Mouse (Mus musculus): ENCODE results near the gene Hsd17b12.

Hsd17b12 gene

DNA sequence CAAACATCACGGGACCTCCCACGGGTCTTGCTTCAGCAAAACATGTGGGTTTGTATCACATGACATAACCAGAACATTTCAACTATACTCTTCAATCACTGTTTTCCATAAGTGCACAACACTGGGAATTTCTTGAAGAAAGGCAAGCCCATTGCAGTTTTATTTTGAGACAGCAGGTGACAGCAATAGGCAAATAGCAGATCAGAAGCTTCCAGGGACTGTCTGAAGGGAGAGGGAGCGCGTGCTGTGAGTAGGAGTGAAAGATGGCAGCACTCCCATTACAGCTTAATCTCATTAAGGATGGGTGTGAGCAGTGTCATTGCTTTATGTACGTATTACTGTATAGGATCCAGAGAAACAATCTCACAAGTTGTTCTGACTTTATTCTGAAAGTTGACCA is 88.3 kb downstream of the Hsd17b12 start:
- no peak for DNase-seq (ENCODE audit: low spot score)

- DNase-seq (ENCODE audit: low spot score), result no peak
Measured at GRCm38 (mm10) chr2:94066540-94067135, 91.1 kb downstream of the Hsd17b12 start.

DNA sequence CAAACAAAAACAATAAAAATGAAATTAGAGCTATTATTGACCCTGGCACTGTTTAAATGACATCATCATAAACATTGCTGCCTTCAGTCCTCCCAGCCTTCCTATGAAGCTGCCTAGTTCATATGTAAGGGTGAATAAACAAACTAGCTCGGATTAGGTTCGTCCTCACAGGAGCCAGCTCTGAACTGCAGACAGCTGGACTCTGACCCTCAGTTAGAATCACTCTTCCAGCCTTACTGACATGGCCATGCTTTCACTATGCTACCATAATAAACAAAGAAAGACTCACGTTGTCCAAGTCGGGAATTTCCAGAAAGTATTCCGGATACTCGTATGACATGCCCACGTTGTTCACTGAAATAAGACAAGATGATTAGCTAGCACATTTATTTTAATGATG is 91.6 kb downstream of the Hsd17b12 start:
- no peak for DNase-seq (ENCODE audit: low spot score)

DNA sequence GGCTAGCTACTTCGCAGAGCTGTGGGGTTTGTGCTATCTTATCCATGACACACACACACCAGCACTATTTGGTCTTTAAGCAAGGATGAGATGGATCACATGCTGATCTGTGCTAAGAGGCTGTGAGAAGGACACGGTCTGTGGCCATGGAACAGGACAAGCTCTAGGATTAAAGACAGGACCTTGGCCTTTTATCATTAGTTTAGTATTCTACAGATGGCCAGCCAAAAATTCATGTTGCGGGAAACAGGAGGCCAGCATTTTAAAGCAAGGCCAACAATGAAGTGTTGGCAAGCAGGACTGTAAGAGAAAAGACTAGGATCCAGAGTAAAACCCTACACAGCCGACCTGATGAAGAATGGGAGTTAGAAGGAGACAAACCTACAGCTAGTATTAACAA is 95.0 kb downstream of the Hsd17b12 start:
- DNase-seq (ENCODE audit: low spot score), result no peak

DNA sequence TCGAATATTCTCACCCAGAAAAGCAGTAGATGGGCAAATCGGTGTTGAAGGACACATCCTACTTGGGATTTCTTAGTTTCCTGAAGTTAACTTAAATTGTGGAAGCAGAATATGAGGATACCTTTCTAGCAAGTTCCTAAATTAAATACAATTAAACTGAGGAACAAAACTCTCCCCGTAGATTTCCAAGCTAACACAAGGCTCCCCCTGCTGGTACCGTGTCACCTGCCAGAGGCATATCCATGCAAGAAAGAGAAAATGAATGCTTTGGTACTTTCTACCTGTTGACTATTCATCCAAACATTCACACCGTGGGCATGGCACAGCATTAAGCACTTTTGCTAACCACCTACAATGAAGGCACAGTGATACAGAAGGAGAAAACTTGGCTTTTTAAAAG is 98.3 kb downstream of the Hsd17b12 start:
- no peak for DNase-seq (ENCODE audit: low spot score)

DNA sequence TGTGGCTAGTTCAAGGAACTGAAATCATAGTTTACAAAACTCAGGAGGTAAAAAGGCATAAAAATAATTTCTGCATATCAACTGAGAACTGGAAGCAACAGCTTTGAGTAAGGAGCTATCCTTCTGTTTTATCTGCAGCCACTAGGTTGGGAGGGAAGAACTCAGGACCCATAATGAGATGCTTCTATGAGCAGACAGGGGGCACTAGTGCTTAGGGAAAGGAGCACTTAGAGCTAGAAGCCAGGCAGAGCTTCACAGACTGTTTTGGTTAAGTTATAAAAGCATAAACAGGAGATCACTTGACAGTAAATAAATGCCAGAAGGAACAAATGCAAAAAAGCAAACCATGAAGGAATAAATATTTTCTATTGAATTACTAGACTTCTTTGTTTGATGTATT is 103.0 kb downstream of the Hsd17b12 start:
- no peak for DNase-seq (ENCODE audit: low spot score)

DNA sequence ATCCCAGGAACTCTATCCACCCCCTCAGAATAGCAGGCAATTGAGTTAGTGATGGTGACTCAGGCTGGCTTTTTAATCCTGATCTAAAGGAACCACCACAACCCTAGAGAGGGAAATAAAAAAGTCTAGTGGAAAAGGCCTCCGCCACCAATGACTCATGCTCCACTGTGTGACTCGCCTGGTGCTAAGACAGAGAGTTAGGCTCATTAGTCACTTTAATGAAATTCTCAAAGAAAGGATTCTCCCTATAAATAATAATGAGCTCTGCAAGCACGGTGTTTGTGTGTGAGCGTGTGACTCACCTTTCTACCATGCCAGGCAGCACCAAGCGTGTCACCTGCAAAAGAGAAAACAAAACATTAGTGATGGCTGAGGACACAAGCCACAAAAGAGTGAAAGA is 105.8 kb downstream of the Hsd17b12 start:
- DNase-seq (ENCODE audit: low spot score), result no peak

DNA sequence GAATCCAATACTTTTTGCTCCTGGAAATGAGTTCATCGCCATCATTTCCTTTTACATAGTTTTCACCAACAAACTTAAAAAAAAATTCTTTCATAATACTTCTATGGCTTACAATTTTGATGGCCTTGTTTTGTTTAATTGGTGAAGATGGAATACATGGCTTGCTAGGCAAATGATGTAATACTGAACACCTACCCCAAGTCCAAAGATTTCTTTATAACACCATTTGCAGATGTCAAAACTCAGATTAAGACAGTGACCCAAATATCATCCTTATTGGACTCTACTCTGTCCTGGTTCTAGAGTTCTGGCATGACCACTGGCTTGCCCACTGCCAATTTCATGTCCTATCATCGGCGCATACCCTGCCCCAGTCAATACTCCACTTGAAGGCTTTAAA is 106.9 kb downstream of the Hsd17b12 start:
- DNase-seq (ENCODE audit: low spot score), result no peak

GRCm38 (mm10) chr2:94049471-94050176 is 108.1 kb downstream of the Hsd17b12 start:
- DNase-seq (ENCODE audit: low spot score), result no peak

GRCm38 (mm10) chr2:94048733-94049470 is 108.9 kb downstream of the Hsd17b12 start:
- no peak for DNase-seq (ENCODE audit: low spot score)

- no peak for DNase-seq (ENCODE audit: low spot score)
Measured at GRCm38 (mm10) chr2:94048271-94048670, 109.5 kb downstream of the Hsd17b12 start.

- DNase-seq (ENCODE audit: low spot score), result no peak
Measured at GRCm38 (mm10) chr2:94045411-94046090, 112.2 kb downstream of the Hsd17b12 start.

GRCm38 (mm10) chr2:94044174-94044573 is 113.6 kb downstream of the Hsd17b12 start:
- DNase-seq (ENCODE audit: low spot score), result no peak

- DNase-seq (ENCODE audit: low spot score), result no peak
Measured at GRCm38 (mm10) chr2:94043662-94044061, 114.1 kb downstream of the Hsd17b12 start.

GRCm38 (mm10) chr2:94042461-94042860 is 115.3 kb downstream of the Hsd17b12 start:
- DNase-seq (ENCODE audit: low spot score), result no peak

DNA sequence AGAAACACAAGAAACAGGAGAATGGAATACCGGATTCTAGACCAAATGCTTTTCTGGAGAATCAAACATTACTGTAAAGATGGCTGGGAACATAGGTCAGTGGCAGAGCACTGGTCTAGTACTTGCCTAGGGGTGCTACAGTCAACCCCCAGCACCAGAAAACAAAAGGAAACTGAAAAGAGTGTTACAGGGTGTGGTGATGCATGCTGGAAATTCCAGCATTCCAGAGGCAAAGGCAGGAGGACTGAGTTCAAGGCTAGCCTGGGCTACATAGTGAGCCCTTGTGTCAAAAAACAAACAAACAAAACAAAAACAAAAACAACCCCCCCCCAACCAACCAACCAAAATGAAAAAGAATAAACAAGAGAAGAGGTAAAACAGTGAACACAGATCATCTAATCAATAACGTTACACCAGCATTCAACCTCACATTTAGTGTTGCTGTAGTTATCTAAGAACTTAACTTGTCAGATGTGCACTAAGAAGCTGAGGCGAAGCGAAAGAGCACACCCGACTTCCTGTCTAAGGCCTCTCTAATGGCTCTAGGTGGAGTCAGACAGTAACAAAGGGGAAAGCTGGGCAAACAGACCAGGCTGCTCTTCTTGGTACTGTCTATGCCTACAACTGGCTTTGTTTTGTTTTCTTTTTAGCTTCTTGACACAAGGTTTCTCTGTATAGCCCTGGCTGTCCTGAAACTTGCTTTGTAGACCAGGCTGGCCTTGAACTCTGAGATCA is 117.2 kb downstream of the Hsd17b12 start:
- DNase-seq (ENCODE audit: low spot score), result no peak

GRCm38 (mm10) chr2:94035428-94036331 is 122.1 kb downstream of the Hsd17b12 start:
- DNase-seq (ENCODE audit: low spot score), result peak; percentile 18

- DNase-seq (ENCODE audit: low spot score), result no peak
Measured at GRCm38 (mm10) chr2:94030602-94031001, 127.2 kb downstream of the Hsd17b12 start.

DNA sequence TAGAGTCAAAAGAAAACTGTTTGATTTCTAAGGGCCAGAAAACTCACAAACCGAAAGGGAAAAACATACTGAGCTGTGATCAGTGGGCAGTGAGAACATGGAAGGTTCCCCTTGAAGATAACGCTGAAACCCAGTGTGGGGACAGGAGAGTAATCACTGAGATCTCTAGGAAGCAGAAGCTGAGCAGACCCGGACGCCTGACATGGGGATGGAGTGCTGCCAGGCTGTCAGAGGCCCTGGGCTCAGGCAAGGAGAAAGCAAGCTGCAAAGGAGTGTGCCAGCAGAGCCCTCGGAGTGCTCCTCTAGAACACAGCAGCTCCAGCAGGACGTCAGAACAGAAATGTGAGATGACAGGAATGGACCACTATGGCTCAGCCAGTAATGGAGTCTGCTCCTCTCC is 133.1 kb downstream of the Hsd17b12 start:
- DNase-seq (ENCODE audit: low spot score), result no peak

DNA sequence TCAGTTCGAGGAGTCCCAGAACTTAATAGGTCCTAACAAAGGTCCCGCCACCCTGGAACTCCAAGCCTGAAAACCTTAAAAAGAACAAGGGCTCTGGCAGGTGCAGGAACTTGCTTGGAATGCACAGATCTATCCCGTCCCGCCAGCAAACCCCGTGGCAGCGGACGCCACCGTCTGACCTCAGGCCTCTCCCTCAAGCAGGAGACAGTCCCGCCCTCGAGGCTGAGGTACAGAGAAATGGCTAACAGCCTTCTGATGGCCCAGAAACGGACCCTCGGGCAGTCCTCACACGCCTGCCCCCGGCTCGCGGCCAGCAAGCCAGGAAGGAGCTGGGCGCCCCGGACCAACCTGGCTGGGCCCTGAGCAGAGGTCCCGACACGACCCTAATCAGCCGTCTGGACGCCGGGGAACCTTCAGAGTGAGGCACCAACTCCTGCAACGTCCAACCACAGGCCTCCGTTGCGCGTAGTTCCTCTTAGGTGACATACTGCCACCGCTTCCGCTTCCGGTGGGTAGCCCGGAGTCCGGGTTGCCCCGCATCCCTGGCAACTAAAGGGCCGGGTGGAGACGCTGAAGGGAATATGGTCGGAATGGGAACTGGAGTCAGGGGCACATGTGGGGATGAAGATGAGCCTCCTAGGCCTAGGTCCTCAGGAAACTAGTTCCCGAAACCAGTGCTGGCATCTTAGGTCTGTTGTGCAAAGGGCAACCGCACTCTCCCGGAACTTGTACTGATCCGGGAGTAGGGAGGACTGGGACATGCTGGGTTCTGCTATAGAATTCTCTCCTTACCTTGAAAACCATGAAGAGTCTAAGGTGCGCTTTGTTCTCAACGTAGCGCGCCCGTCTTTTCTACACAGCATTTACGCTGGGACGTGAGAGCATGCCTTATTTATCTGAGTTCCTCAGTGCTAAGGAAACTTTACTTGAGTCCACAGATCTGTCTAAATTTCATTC is 147.2 kb downstream of the Hsd17b12 start, which contains the start of gene Alkbh3:
TSS of gene Alkbh3 (minus strand) at position 473 of the 957 bp plus-strand sequence.
- peak; percentile 92 for DNase-seq (ENCODE audit: low spot score)

Measured in T-cell, adult 2 months (primary cell).